Mouse (Mus musculus): ENCODE measurements around the gene Olfr630. TPM values are rescaled to one million over a fixed set of nuclear protein-coding genes. Genes with fewer than 3 reads are reported as not detected.
"Not testable (repeated sequence)": the region's sequence is repeated elsewhere in the genome, so short reads cannot be mapped to it uniquely, and the experiment has no call there.

Gene Olfr630
- polyA plus RNA-seq, 1 experiment from 2014 or later: not detected

GRCm38 (mm10) chr7:103744843-103745242, 12.3 kb downstream of the Olfr630 start, which contains the start of gene Olfr629:
Gene Olfr629, minus strand, starts transcription at chr7:103744943.
- H3K9ac ChIP-seq (ENCODE audit: low read depth, low read length): no peak within 1 kb of the TSS
- WGBS: 78% methylated on average over 2 of the region's 2 CpGs
- H3K27me3 ChIP-seq (replicated peaks; ENCODE audit: control insufficient read depth, insufficient read depth, low read length): no peaks in the 10 kb centered on the region
- H3K27ac ChIP-seq (ENCODE audit: low read depth, low read length): no peak within 1 kb of the TSS
- no peaks in the 10 kb centered on the region for H3K36me3 ChIP-seq (ENCODE audit: control insufficient read depth, insufficient read depth, low read length)
- H3K4me3 ChIP-seq (ENCODE audit: low read depth, low read length): no peak within 1 kb of the TSS
- H3K9me3 ChIP-seq (ENCODE audit: control insufficient read depth, low read length): no peaks in the 10 kb centered on the region
- no peak within 1 kb of the TSS for H3K4me2 ChIP-seq
- no peaks in the 10 kb centered on the region for H3K4me1 ChIP-seq (replicated peaks; ENCODE audit: control insufficient read depth, insufficient read depth, low read length)
- ATAC-seq (replicated peaks; ENCODE audit: low FRiP score) (no peak), DNase-seq (ENCODE audit: low spot score) (no peak)

DNA sequence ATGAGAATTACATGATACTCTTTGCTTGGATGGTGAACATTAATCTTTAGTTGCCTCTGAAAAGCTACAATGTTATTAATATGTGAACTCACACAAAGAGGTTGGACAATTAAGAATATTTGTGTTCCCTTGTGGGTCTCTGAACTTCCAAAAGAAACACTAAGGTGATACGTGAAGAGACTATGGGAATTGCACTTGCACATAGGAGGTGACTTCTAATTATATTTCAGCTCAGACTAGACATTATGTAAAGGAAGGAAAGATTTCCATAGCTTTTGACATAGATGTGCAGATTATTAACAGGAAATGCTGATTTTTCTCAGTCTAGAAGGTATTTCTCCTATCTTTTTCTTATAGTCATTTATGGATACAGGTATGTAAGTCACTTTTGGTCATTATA, 27.1 kb downstream of the Olfr630 start, which contains the start of gene Olfr628:
TSS of gene Olfr628 (plus strand) at position 301 of the 400 bp plus-strand sequence.
- H3K4me2 ChIP-seq: no peak within 1 kb of the TSS

DNA sequence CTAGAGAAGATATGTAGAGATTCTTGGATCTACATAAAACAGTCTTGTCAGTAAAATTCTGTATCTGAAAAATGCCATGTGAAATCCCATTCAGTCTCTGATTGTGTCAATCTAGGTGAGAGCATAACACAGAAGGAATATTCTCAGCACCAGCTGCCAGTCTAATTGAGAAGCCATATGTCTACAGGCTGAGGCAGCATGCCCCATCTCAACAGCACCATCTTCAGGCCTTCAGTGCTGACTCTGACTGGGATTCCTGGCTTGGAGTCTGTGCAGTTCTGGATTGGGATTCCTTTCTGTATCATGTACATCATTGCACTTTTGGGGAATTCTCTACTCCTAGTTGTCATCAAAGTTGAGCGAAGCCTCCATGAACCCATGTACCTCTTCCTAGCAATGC, 40.7 kb downstream of the Olfr630 start:
- not testable (repeated sequence) for DNase-seq (ENCODE audit: low spot score); ATAC-seq (replicated peaks; ENCODE audit: low FRiP score); H3K9me3 ChIP-seq (ENCODE audit: control insufficient read depth, low read length); H3K4me2 ChIP-seq; H3K27ac ChIP-seq (ENCODE audit: low read depth, low read length); H3K36me3 ChIP-seq (ENCODE audit: control insufficient read depth, insufficient read depth, low read length); H3K4me1 ChIP-seq (replicated peaks; ENCODE audit: control insufficient read depth, insufficient read depth, low read length); H3K27me3 ChIP-seq (replicated peaks; ENCODE audit: control insufficient read depth, insufficient read depth, low read length); H3K9ac ChIP-seq (ENCODE audit: low read depth, low read length); H3K4me3 ChIP-seq (ENCODE audit: low read depth, low read length)
- 92% methylated on average over 1 of the region's 1 CpGs for WGBS

More for the DNA sequence above, 27.1 kb downstream of the Olfr630 start, which contains the start of gene Olfr628:
- no peaks in the 10 kb centered on the region for H3K36me3 ChIP-seq (ENCODE audit: control insufficient read depth, insufficient read depth, low read length)
- ATAC-seq (replicated peaks; ENCODE audit: low FRiP score) (no peak), DNase-seq (ENCODE audit: low spot score) (no peak)
- WGBS: 87% methylated on average over 1 of the region's 1 CpGs
- H3K9ac ChIP-seq (ENCODE audit: low read depth, low read length): no peak within 1 kb of the TSS
- no peaks in the 10 kb centered on the region for H3K9me3 ChIP-seq (ENCODE audit: control insufficient read depth, low read length)
- H3K4me3 ChIP-seq (ENCODE audit: low read depth, low read length): no peak within 1 kb of the TSS
- no peak within 1 kb of the TSS for H3K27ac ChIP-seq (ENCODE audit: low read depth, low read length)
- H3K27me3 ChIP-seq (replicated peaks; ENCODE audit: control insufficient read depth, insufficient read depth, low read length): no peaks in the 10 kb centered on the region
- H3K4me1 ChIP-seq (replicated peaks; ENCODE audit: control insufficient read depth, insufficient read depth, low read length): no peaks in the 10 kb centered on the region

DNA sequence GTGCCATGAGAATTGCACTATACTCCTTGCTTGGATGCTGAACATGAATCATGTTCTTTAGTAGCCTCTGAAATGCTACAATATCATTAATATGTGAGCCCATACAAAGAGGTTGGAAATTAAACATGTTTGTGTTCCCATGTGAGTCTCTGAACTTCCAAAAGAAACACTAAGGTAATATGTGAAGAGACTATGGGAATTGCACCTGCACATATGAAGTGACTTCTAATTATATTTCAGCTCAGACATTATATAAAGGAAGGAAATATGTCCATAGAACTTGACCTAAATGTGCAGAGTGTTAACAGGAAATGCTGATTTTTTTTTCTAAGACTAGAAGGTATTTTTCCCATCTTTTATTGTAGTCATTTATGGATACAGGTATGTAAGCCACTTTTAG, 42.8 kb downstream of the Olfr630 start, which contains the start of gene Olfr243:
TSS of gene Olfr243 (plus strand) at position 301 of the 400 bp plus-strand sequence.
- H3K36me3 ChIP-seq (ENCODE audit: control insufficient read depth, insufficient read depth, low read length): no peaks in the 10 kb centered on the region
- ATAC-seq (replicated peaks; ENCODE audit: low FRiP score) (no peak), DNase-seq (ENCODE audit: low spot score) (no peak)
- H3K27me3 ChIP-seq (replicated peaks; ENCODE audit: control insufficient read depth, insufficient read depth, low read length): no peaks in the 10 kb centered on the region
- H3K27ac ChIP-seq (ENCODE audit: low read depth, low read length): no peak within 1 kb of the TSS
- no peaks in the 10 kb centered on the region for H3K4me1 ChIP-seq (replicated peaks; ENCODE audit: control insufficient read depth, insufficient read depth, low read length)
- no peak within 1 kb of the TSS for H3K4me2 ChIP-seq
- H3K9ac ChIP-seq (ENCODE audit: low read depth, low read length): no peak within 1 kb of the TSS
- H3K4me3 ChIP-seq (ENCODE audit: low read depth, low read length): no peak within 1 kb of the TSS
- H3K9me3 ChIP-seq (ENCODE audit: control insufficient read depth, low read length): no peaks in the 10 kb centered on the region

DNA sequence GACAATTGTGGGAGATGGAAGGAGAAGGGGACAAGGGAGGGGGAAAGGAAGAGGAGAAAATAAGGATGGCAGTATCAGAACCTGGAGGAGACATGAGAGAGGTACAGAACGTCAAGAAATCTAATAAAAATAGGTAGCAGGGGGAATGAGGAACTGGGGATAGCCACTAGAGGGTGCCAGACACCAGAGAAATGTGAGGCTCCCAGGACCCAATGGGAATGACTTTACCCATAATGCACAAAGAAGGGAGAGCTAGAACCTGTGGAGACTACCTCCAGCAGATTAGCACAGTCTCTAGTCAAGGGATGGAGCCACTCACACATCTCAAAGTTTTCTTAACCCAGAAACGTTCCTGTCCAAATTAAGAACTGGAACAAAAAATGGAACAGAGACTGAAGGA, 45.1 kb downstream of the Olfr630 start:
- Histone ChIP-seq H3K4me2 (no peak overlapping the region), H3K27ac (ENCODE audit: low read depth, low read length) (no peak overlapping the region), H3K9me3 (ENCODE audit: control insufficient read depth, low read length) (no peaks in the 10 kb centered on the region), H3K27me3 (replicated peaks; ENCODE audit: control insufficient read depth, insufficient read depth, low read length) (no peaks in the 10 kb centered on the region), H3K4me1 (replicated peaks; ENCODE audit: control insufficient read depth, insufficient read depth, low read length) (no peaks in the 10 kb centered on the region), H3K36me3 (ENCODE audit: control insufficient read depth, insufficient read depth, low read length) (no peaks in the 10 kb centered on the region), H3K9ac (ENCODE audit: low read depth, low read length) (no peak overlapping the region), H3K4me3 (ENCODE audit: low read depth, low read length) (no peak overlapping the region)
- WGBS: 28% methylated on average over 2 of the region's 2 CpGs
- ATAC-seq (replicated peaks; ENCODE audit: low FRiP score) (peak; percentile 63), DNase-seq (ENCODE audit: low spot score) (no peak)

Other genes with a start within 250 kb of the Olfr630 start
- gene Olfr610, start 245.2 kb downstream of the Olfr630 start, polyA plus RNA-seq (2014; fragmentation: Nextera tagmentation; extraction: Ambion mirVana): not detected in 2 replicates
- not detected in 2 replicates for gene Olfr611, start 236.5 kb downstream of the Olfr630 start, polyA plus RNA-seq (2014; fragmentation: Nextera tagmentation; extraction: Ambion mirVana)
- not detected in 2 replicates for gene Olfr612, start 214.6 kb downstream of the Olfr630 start, polyA plus RNA-seq (2014; fragmentation: Nextera tagmentation; extraction: Ambion mirVana)
- not detected in 2 replicates for gene Olfr613, start 209.3 kb downstream of the Olfr630 start, polyA plus RNA-seq (2014; fragmentation: Nextera tagmentation; extraction: Ambion mirVana)
- not detected in 2 replicates for gene Olfr615, start 201.3 kb downstream of the Olfr630 start, polyA plus RNA-seq (2014; fragmentation: Nextera tagmentation; extraction: Ambion mirVana)
- gene Olfr616, start 188.2 kb downstream of the Olfr630 start, polyA plus RNA-seq (2014; fragmentation: Nextera tagmentation; extraction: Ambion mirVana): not detected in 2 replicates
- gene Olfr617, start 184.3 kb downstream of the Olfr630 start, polyA plus RNA-seq (2014; fragmentation: Nextera tagmentation; extraction: Ambion mirVana): not detected in 2 replicates
- gene Olfr618, start 167.2 kb downstream of the Olfr630 start, polyA plus RNA-seq (2014; fragmentation: Nextera tagmentation; extraction: Ambion mirVana): not detected in 2 replicates
- not detected in 2 replicates for gene Olfr619, start 156.8 kb downstream of the Olfr630 start, polyA plus RNA-seq (2014; fragmentation: Nextera tagmentation; extraction: Ambion mirVana)
- not detected in 2 replicates for gene Olfr620, start 144.8 kb downstream of the Olfr630 start, polyA plus RNA-seq (2014; fragmentation: Nextera tagmentation; extraction: Ambion mirVana)
- not detected in 2 replicates for gene Olfr622, start 114.6 kb downstream of the Olfr630 start, polyA plus RNA-seq (2014; fragmentation: Nextera tagmentation; extraction: Ambion mirVana)
- not detected in 2 replicates for gene Olfr623, start 93.6 kb downstream of the Olfr630 start, polyA plus RNA-seq (2014; fragmentation: Nextera tagmentation; extraction: Ambion mirVana)
- gene Olfr624, start 86.1 kb downstream of the Olfr630 start, polyA plus RNA-seq (2014; fragmentation: Nextera tagmentation; extraction: Ambion mirVana): 0.04 TPM in 1 of 2 replicates, not detected in the other
- not detected in 2 replicates for gene Olfr625-ps1, start 74.6 kb downstream of the Olfr630 start, polyA plus RNA-seq (2014; fragmentation: Nextera tagmentation; extraction: Ambion mirVana)
- not detected in 2 replicates for gene Olfr243, start 42.7 kb downstream of the Olfr630 start, polyA plus RNA-seq (2014; fragmentation: Nextera tagmentation; extraction: Ambion mirVana)
- gene Olfr628, start 27.0 kb downstream of the Olfr630 start, polyA plus RNA-seq (2014; fragmentation: Nextera tagmentation; extraction: Ambion mirVana): not detected in 2 replicates
- not detected in 2 replicates for gene Olfr629, start 12.4 kb downstream of the Olfr630 start, polyA plus RNA-seq (2014; fragmentation: Nextera tagmentation; extraction: Ambion mirVana)
- gene Olfr69, start 14.3 kb upstream of the Olfr630 start, polyA plus RNA-seq (2014; fragmentation: Nextera tagmentation; extraction: Ambion mirVana): not detected in 2 replicates
- gene Olfr68, start 22.4 kb upstream of the Olfr630 start, polyA plus RNA-seq (2014; fragmentation: Nextera tagmentation; extraction: Ambion mirVana): not detected in 2 replicates
- gene Olfr67, start 34.5 kb upstream of the Olfr630 start, polyA plus RNA-seq (2014; fragmentation: Nextera tagmentation; extraction: Ambion mirVana): not detected in 2 replicates
- 7,398 and 7,943 TPM in 2 replicates for gene Hbb-bt, start 56.7 kb upstream of the Olfr630 start, polyA plus RNA-seq (2014; fragmentation: Nextera tagmentation; extraction: Ambion mirVana)
- 9,439 and 11,024 TPM in 2 replicates for gene Hbb-bs, start 70.8 kb upstream of the Olfr630 start, polyA plus RNA-seq (2014; fragmentation: Nextera tagmentation; extraction: Ambion mirVana)
- gene Hbb-bh2, start 83.2 kb upstream of the Olfr630 start, polyA plus RNA-seq (2014; fragmentation: Nextera tagmentation; extraction: Ambion mirVana): not detected in 2 replicates
- 4,066 and 4,428 TPM in 2 replicates for gene Hbb-bh1, start 85.8 kb upstream of the Olfr630 start, polyA plus RNA-seq (2014; fragmentation: Nextera tagmentation; extraction: Ambion mirVana)
- 15,021 and 16,786 TPM in 2 replicates for gene Hbb-y, start 95.9 kb upstream of the Olfr630 start, polyA plus RNA-seq (2014; fragmentation: Nextera tagmentation; extraction: Ambion mirVana)
- not detected in 2 replicates for gene Olfr66, start 128.9 kb upstream of the Olfr630 start, polyA plus RNA-seq (2014; fragmentation: Nextera tagmentation; extraction: Ambion mirVana)
- gene Olfr64, start 137.2 kb upstream of the Olfr630 start, polyA plus RNA-seq (2014; fragmentation: Nextera tagmentation; extraction: Ambion mirVana): not detected in 2 replicates
- gene Olfr65, start 146.2 kb upstream of the Olfr630 start, polyA plus RNA-seq (2014; fragmentation: Nextera tagmentation; extraction: Ambion mirVana): not detected in 2 replicates
- not detected in 2 replicates for gene Olfr631, start 171.5 kb upstream of the Olfr630 start, polyA plus RNA-seq (2014; fragmentation: Nextera tagmentation; extraction: Ambion mirVana)
- gene Olfr632, start 177.0 kb upstream of the Olfr630 start, polyA plus RNA-seq (2014; fragmentation: Nextera tagmentation; extraction: Ambion mirVana): 0.12 TPM in 1 of 2 replicates, not detected in the other
- not detected in 2 replicates for gene Olfr633, start 187.1 kb upstream of the Olfr630 start, polyA plus RNA-seq (2014; fragmentation: Nextera tagmentation; extraction: Ambion mirVana)
- not detected in 2 replicates for gene Olfr635, start 213.8 kb upstream of the Olfr630 start, polyA plus RNA-seq (2014; fragmentation: Nextera tagmentation; extraction: Ambion mirVana)
- gene Olfr638, start 241.4 kb upstream of the Olfr630 start, polyA plus RNA-seq (2014; fragmentation: Nextera tagmentation; extraction: Ambion mirVana): not detected in 2 replicates